Mouse (Mus musculus) spleen, adult 2 months (tissue): ENCODE results near the gene Crtac1.

Experiments
- CTCF ChIP-seq: fragments of 200-500 bp; IDR thresholded peaks from 2 replicates; pipeline ENCODE4 v1.5.1; 2011; ENCODE audit warnings: mild to moderate bottlenecking, inconsistent platforms; ENCODE audit not compliant: insufficient read depth, insufficient read length, insufficient replicate concordance; ENCODE audit errors: extremely low read depth
- POLR2A ChIP-seq: fragments of 200-500 bp; IDR thresholded peaks from 2 replicates; pipeline ENCODE4 v1.6.1; 2011; ENCODE audit warnings: low read depth, low read length, inconsistent platforms

GRCm38 (mm10) chr19:42432761-42433160 lies 1.2 kb upstream of the Crtac1 start:
- no peak for TF ChIP-seq CTCF
- TF ChIP-seq POLR2A: no peak
